Mouse (Mus musculus) ES-Bruce4 (cell line): Measurements from ENCODE around the gene Ptprg. TPM values are rescaled to one million over a fixed set of nuclear protein-coding genes. Genes with fewer than 3 reads are reported as not detected.

Source experiments
- H3K27ac ChIP-seq: 2 replicates; pipeline ENCODE4 v1.5.1; 2012; ENCODE audit warnings: low read length, inconsistent platforms; ENCODE audit not compliant: insufficient read depth
- H3K27me3 ChIP-seq: 2 replicates; pipeline ENCODE4 v1.6.1; 2012; ENCODE audit warnings: mild to moderate bottlenecking, low read length, inconsistent platforms; ENCODE audit not compliant: control insufficient read depth, poor library complexity, insufficient read depth, severe bottlenecking
- H3K36me3 ChIP-seq: 2 replicates; pipeline ENCODE4 v1.6.1; 2012; ENCODE audit warnings: inconsistent platforms, mild to moderate bottlenecking, low read length, moderate library complexity; ENCODE audit not compliant: control insufficient read depth, poor library complexity, insufficient read depth, severe bottlenecking
- H3K4me1 ChIP-seq: one replicate; pipeline ENCODE4 v1.8.1; 2011; ENCODE audit warnings: low read length; ENCODE audit not compliant: control insufficient read depth, insufficient read depth
- H3K4me3 ChIP-seq: 2 replicates; pipeline ENCODE4 v1.5.1; 2011; ENCODE audit warnings: low read depth, mild to moderate bottlenecking, low read length
- H3K9ac ChIP-seq: 2 replicates; pipeline ENCODE4 v1.6.1; 2012; ENCODE audit warnings: low read depth, mild to moderate bottlenecking, inconsistent platforms; ENCODE audit not compliant: poor library complexity, severe bottlenecking
- H3K9me3 ChIP-seq: replicated peaks from 2 replicates; pipeline ENCODE4 v1.6.1; 2012; ENCODE audit warnings: mild to moderate bottlenecking, low read length, inconsistent platforms; ENCODE audit not compliant: control insufficient read depth, poor library complexity, insufficient read depth, severe bottlenecking
- CTCF ChIP-seq: IDR thresholded peaks from one replicate; pipeline ENCODE4 v1.8.1; 2011; ENCODE audit warnings: low read depth, low read length
- EP300 ChIP-seq: IDR thresholded peaks from 2 replicates; pipeline ENCODE4 v1.6.1; 2011; ENCODE audit warnings: low read depth, low read length; ENCODE audit not compliant: insufficient read depth
- POLR2A ChIP-seq: IDR thresholded peaks from one replicate; pipeline ENCODE4 v1.8.1; 2011; ENCODE audit warnings: low read length; ENCODE audit not compliant: insufficient read depth
- polyA plus RNA-seq: library from polyadenylated mRNA; stranded (reverse); fragments of >200 nt; gene quantifications from 2 replicates; pipeline ENCODE4 v1.2.4, GENCODE M21; 2011; ENCODE audit warnings: low read depth; ENCODE audit not compliant: missing spikeins, insufficient read depth, insufficient read length

Ptprg gene
- polyA plus RNA-seq, 1 experiment, result 27.4 TPM

- H3K36me3 ChIP-seq, result no peaks in the 10 kb centered on the region
- peak overlapping the region; percentile 92 for H3K4me3 ChIP-seq
- no peak for TF ChIP-seq EP300
- TF ChIP-seq CTCF, result no peak
- no peak for TF ChIP-seq POLR2A
- peak overlapping the region; percentile 96 for H3K9ac ChIP-seq
- peaks cover 1% of the 10 kb centered on the region for H3K4me1 ChIP-seq
- H3K27ac ChIP-seq, result no peak overlapping the region
- peaks cover 10% of the 10 kb centered on the region for H3K9me3 ChIP-seq
- no peaks in the 10 kb centered on the region for H3K27me3 ChIP-seq
Observed at GRCm38 (mm10) chr14:11554306-11555041, 1.1 kb downstream of the Ptprg start.

GRCm38 (mm10) chr14:11555061-11555501, 1.7 kb downstream of the Ptprg start:
- TF ChIP-seq POLR2A (no peak), EP300 (no peak), CTCF (no peak)
- H3K9ac ChIP-seq, result peak overlapping the region; percentile 96
- peaks cover 1% of the 10 kb centered on the region for H3K4me1 ChIP-seq
- H3K27ac ChIP-seq, result no peak overlapping the region
- H3K9me3 ChIP-seq, result peaks cover 10% of the 10 kb centered on the region
- H3K4me3 ChIP-seq, result peak overlapping the region; percentile 92
- no peaks in the 10 kb centered on the region for H3K27me3 ChIP-seq
- H3K36me3 ChIP-seq, result no peaks in the 10 kb centered on the region

- Histone ChIP-seq H3K9ac (peak overlapping the region; percentile 96), H3K36me3 (no peaks in the 10 kb centered on the region), H3K27ac (no peak overlapping the region), H3K9me3 (peaks cover 10% of the 10 kb centered on the region), H3K4me3 (peak overlapping the region; percentile 92), H3K4me1 (peaks cover 1% of the 10 kb centered on the region), H3K27me3 (no peaks in the 10 kb centered on the region)
- TF ChIP-seq CTCF (no peak), POLR2A (no peak), EP300 (no peak)
Observed at GRCm38 (mm10) chr14:11555521-11556355, 2.4 kb downstream of the Ptprg start.

DNA sequence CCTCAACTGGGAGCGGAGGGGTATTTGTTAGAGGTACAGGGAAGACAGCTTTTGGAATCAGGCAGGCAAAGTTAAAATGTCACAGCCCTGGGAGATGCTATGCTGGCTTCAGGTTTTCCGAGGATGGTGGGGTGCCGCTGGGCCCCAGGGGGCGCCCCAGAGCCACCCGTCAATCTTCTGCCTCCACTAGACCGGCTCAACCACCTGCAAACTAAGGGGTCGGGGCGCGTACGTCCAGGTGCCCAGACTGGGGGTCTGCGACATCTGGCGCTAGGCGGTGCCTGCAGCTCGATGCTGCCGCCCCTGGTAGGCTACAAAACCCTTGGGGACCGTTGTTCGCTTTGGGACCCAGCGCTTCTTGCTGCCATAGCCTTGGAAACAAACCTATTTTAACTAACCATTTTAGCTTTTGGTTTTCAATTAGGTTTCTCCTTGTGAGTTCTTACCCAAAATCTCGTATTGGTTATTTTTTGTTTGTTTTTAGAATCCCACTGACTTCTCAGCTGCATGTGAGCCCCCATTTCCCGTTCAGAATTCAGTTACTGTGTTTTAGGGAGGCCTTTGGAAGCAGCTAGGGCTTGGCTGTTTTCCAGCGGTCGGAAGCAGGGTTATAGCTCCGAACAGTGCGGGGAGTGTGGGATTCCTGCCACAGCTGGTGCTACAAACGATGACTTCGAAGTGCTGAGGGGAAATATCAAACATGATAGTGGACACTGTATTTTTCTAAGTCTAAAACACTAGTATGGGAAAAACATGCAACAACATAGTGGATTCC, 3.2 kb downstream of the Ptprg start:
- Histone ChIP-seq H3K27me3 (no peaks in the 10 kb centered on the region), H3K4me1 (peaks cover 1% of the 10 kb centered on the region), H3K27ac (no peak overlapping the region), H3K4me3 (peak overlapping the region; percentile 92), H3K9ac (peak overlapping the region; percentile 96; the same call in 1 of the 2 replicates), H3K36me3 (no peaks in the 10 kb centered on the region), H3K9me3 (peaks cover 6% of the 10 kb centered on the region)
- TF ChIP-seq POLR2A (no peak), CTCF (peak; percentile 53), EP300 (0 out of 2 replicates have a peak, but pooled peaks have one; percentile 62)

DNA sequence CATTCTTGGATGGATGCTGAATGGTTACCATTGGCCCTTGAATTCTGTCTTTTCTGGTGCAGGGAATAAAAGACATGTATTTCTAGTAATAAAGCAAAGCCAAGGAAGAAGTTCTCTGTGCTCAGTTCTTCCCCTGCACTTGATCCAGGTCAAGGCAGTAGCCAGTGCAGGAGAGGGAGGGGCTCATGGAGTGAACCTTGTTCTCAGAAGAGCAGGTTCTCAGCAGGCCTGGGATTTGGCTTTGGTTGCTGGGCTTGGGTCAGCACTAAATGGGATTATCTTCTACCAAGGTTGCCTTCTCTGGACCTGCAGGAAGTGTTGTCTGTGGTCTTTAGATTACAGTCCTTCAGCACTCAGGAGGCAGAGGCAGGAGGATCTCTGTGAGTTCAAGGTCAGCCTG, 5.2 kb downstream of the Ptprg start:
- no peaks in the 10 kb centered on the region for H3K36me3 ChIP-seq
- TF ChIP-seq EP300 (no peak), CTCF (no peak), POLR2A (no peak)
- no peaks in the 10 kb centered on the region for H3K9me3 ChIP-seq
- H3K27ac ChIP-seq, result no peak overlapping the region
- H3K9ac ChIP-seq, result no peak overlapping the region
- H3K27me3 ChIP-seq, result no peaks in the 10 kb centered on the region
- H3K4me1 ChIP-seq, result peaks cover 3% of the 10 kb centered on the region
- H3K4me3 ChIP-seq, result no peak overlapping the region
